Mouse (Mus musculus) kidney, postnatal 4 days (tissue): ENCODE measurements around the gene Ddb1.

ENCODE experiments used
- DNase-seq, 2 experiments: peaks; one replicate each; pipeline ENCODE4 v3.0.0; 2021; ENCODE audit warnings: mixed read lengths in 2 of 2

Gene Ddb1

DNA sequence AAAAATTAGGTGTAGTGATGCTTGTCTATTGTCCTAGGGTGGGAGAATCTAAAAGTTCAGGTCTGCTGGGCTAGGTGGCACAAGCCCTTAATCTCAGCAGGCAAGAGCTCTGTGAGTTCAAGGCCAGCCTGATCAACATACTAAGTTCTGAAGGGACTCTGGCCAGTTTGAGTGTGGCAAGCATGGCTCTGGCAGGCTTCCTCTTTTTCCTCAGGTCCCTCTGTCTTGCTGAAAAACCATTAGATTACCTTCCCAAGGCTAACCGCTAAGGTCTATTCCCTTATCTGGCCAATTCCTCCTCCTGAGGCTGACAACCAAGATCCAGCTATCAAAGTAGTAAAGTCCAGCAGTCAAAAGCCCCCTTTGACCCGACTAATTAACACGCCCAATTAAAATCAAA lies 57.5 kb downstream of the Ddb1 start:
- DNase-seq, result no peak

DNA sequence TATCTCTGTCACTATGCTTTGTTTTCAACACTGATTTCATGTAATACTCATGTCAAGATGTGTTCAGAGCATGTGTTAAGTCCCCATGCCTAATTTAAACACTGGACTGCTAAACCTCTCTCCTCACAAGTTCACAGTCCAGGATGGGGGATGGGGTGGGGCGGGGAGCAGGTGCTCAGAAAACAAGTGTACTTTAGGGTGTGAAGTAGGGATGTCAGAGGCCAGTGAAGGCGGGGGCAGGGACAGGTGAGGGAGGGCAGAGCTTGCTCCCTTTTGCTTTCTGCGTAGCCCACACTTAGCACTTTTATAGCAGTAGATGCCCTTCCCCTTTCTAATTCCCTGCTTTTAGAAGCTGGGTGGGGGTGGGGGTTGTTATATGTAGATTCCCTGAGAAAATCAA lies 60.0 kb downstream of the Ddb1 start:
- DNase-seq, result no peak

DNA sequence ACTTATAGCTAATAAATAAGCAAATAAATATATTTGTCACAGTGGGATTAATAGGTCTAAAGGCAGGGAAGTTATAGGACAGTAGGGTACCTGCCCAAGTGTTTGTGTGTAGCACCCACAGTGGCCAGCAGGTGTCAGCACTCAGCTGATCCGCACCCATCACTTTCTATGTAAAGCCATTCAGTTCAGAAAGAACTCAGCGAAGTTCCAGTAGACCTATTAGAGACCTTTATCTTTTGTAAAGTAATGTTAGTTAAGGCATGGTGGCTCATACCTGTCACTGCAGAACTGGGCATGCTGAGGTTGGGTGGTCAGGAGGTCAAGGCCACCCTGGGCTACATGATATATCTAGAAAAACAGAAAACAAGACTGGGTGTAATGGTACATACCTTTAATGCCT lies 60.4 kb downstream of the Ddb1 start:
- peak; percentile 84 to 85 for DNase-seq

DNA sequence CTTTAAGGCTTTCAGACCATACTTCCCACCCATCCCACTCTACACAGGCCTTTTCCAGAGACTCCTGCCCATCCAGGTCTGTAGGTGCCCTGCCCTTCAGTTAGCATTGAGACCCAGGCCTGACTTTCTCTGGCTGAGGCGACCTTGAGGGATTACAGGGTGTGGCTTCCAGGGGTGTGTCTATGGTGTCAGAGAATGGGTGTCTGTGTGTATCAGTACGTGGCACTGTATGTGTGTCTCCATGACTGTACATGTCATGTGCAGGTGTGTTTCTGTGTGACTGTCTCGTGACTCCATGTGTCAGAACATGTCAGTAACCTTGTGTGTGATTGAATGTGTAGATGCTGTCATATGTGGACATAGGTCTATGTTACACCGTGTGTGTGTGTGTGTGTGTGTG lies 66.2 kb downstream of the Ddb1 start:
- no peak for DNase-seq

DNA sequence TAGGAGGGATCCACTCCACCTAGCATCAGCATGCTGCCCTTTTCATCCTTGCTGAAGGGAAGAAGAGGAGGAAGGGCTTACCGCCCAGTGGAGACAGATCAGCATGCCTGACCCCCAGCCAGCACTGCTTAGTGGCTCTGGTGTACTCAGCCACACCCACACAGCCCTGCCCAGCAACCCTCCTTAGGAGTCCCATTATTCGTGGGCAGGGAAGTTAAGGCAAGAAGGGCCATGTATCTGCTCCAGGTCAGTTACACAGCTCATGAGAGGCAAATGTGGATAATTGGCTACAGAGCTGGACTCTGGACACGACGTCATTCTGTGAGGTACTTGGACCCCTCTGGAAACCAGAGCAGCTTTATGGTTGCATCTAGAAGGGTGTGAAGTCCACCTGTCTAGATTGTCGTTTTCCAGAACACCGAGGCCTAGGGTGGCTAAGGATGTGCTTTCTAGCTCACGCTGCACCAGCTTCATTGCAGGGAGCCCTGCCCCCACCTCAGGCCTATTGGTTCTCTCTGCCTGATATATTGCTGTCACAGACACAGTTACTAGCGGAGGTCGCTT lies 66.8 kb downstream of the Ddb1 start:
- DNase-seq, result no peak

DNA sequence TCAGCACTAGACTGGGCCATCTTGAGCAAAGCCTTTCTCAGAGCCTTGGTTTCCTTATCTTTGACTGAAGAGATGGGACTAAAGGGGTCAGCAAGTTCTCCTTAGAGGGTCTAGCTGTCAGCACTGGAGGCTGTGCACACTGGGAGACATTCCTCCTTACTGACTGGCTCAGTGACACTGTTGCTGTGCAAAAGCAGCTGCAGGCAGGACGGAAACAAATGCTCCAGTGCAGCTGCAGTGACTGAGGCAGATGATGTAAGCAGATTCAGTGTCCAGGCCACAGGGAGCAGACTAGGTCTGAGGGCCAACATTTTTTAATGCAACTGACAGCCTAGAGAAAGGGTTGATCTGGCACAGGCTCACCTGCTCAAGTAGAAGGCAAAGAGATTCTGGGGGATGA lies 68.1 kb downstream of the Ddb1 start:
- no peak for DNase-seq

DNA sequence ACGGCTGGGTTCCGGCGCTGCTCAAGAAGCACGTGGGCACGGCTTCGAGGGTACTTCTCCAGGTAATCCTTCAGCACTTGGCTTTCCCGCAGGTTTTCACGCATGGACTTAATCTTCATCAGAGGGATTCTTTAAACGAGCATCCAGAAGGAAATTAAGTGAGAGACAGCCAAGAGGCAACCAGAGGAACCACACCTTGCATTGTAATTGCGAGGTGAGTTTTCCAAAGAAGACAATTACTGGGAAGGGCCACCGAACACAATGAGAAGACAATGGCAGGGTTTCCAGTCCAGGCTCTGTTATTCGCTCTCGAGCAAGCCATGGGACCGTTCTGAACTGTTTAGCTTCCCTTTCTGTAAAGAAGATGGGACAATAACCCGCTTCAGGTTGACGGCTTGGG lies 71.5 kb downstream of the Ddb1 start:
- DNase-seq, result no peak

DNA sequence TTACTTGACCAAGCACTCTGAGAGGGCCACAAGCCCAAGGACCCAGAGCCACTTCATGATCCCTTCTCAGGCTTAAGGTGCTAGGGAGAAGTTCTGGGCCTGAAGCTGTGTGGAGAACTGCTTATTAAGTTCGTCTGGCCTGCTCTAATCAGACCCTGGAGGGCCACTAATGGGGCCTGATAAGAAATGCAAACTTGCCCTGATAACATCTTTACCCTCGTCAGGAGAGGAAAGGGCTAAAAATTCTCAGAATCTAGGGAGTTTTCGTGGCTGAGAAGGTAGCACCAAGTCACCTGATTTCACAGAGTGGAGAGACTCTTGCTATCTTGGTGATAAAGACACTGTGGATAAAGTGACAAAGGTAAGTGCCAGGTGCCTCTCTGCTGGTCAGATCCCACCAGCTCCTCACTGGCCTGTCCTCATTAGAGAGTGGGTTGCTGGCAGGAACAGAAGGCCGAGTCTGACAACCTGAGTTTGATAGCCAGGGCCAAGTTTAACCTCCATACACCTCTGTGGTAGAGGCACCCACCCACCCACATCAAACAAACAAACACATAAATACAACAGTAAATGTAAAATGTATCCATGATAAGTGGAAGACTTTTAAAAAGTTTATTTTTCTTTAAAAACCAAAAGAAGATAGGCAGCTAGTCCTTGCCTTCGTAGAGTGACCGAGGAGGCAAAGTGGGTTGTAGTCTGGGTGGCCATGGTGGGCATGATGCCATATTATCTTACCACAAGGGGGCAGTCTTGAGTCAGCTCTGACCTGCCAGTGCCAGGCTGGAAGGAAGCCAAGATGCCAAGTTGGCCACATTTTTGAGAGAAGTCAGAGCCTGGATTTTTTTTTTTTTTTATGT lies 73.0 kb downstream of the Ddb1 start, which contains the start of gene Pga5:
Pga5 (minus strand) TSS at position 157 of the 857 bp plus-strand sequence.
- DNase-seq, result peak; percentile 85 to 90

DNA sequence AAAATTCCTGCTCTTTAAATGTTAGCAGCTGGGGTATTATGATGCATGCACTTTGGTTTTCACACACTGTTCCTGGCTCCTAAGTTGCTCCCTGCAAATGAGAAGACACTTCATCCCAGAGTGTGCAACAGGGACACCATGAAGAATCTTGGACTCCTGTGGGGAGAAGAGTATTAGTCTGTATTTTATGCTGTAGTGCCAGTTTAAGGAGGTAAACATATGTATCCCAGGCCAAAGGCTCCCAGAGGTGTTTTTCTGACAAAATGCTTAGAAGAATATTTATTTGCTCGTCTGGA lies 73.6 kb downstream of the Ddb1 start:
- DNase-seq, result no peak
